23 mouse cellular contexts compared by ENCODE assay signal in genomic region chr8:48353458-48353857, GRCm38 (mm10).
A peak's percentile ranks its signal among the peaks of the same experiment; 100 is the strongest.
DNase-seq lines count a peak whose midpoint lies in the region; ATAC-seq and TF ChIP-seq lines count a peak whose summit lies in the region.
"Had no signal": no experiment of that assay in that cellular context is flagged by ENCODE, and none has a peak within 500 bp of the region (broad histone marks: within the 10 kb centered on the region; RNA-seq: fewer than 3 reads in every experiment).

No protein-coding gene starts in this region.

- WGBS in forebrain, embryonic 14.5 days = 83% methylated on average over 6 of the region's 6 CpGs
- WGBS in forebrain, embryonic 13.5 days = 88% methylated on average over 6 of the region's 6 CpGs

- H3K9me3 ChIP-seq in forebrain, embryonic 14.5 days (replicated peaks; ENCODE audit: control insufficient read depth, low read length) = no peaks in the 10 kb centered on the region
- no peaks in the 10 kb centered on the region for H3K9me3 ChIP-seq in forebrain, embryonic 13.5 days (replicated peaks)
- H3K9me3 ChIP-seq: heart, embryonic 12.5 days; heart, embryonic 15.5 days had no signal

- H3K4me3 ChIP-seq in forebrain, embryonic 14.5 days (ENCODE audit: low read depth, low read length) = no peak overlapping the region
- H3K4me3 ChIP-seq in forebrain, embryonic 13.5 days = no peak overlapping the region
- H3K4me3 ChIP-seq: heart, embryonic 12.5 days; heart, embryonic 15.5 days; hindbrain, embryonic 10.5 days had no signal

- peak; percentile 58 for DNase-seq in forebrain, embryonic 14.5 days (ENCODE audit: low spot score)
- no peak for DNase-seq in frontal cortex, postnatal 25 days (ENCODE audit: low spot score in 2 of 2)
- DNase-seq in layer of hippocampus, adult 9-11 months = peak; percentile 27
- DNase-seq in layer of hippocampus, adult 8-10 months (ENCODE audit: low spot score in 2 of 2) = no peak
- peak; percentile 74 for DNase-seq in brain, embryonic 14.5 days (ENCODE audit: low read depth)
- no peak for DNase-seq in retina, embryonic 14.5 days (ENCODE audit: low spot score)
- DNase-seq: adrenal gland, postnatal 10 days; adrenal gland, postnatal 36 days; cerebellum, adult 11-12 months; cerebellum, adult 8-10 months; cerebellum, postnatal 10 days; gastrocnemius, postnatal 25 days; heart, adult 18-20 months; heart, postnatal 10 days; heart, postnatal 36 days had no signal

- TF ChIP-seq POLR2A in brain, embryonic 14.5 days (IDR thresholded peaks at IDR 0.05; ENCODE audit: borderline replicate concordance, extremely low read depth, insufficient read depth, insufficient read length, poor library complexity, severe bottlenecking) = no peak

- no peaks in the 10 kb centered on the region for H3K36me3 ChIP-seq in forebrain, embryonic 14.5 days (ENCODE audit: control insufficient read depth, insufficient read depth, low read length)
- peaks cover 6% of the 10 kb centered on the region; the same call in 1 of the 2 replicates for H3K36me3 ChIP-seq in forebrain, embryonic 13.5 days (ENCODE audit: poor library complexity, severe bottlenecking)
- H3K36me3 ChIP-seq: heart, embryonic 12.5 days; heart, embryonic 15.5 days had no signal

- no peaks in the 10 kb centered on the region for H3K27me3 ChIP-seq in forebrain, embryonic 14.5 days (replicated peaks; ENCODE audit: control insufficient read depth, insufficient read depth, low read length)
- H3K27me3 ChIP-seq in forebrain, embryonic 13.5 days = no peaks in the 10 kb centered on the region
- H3K27me3 ChIP-seq: heart, embryonic 12.5 days; heart, embryonic 15.5 days; Patski had no signal

- H3K4me1 ChIP-seq in forebrain, embryonic 14.5 days (ENCODE audit: control insufficient read depth, insufficient read depth, low read length) = no peaks in the 10 kb centered on the region
- no peaks in the 10 kb centered on the region for H3K4me1 ChIP-seq in forebrain, embryonic 13.5 days
- H3K4me1 ChIP-seq: heart, embryonic 12.5 days; heart, embryonic 15.5 days had no signal

- H3K9ac ChIP-seq in forebrain, embryonic 14.5 days (ENCODE audit: low read length) = no peak overlapping the region
- H3K9ac ChIP-seq in forebrain, embryonic 13.5 days = no peak overlapping the region
- H3K9ac ChIP-seq: heart, embryonic 12.5 days; heart, embryonic 15.5 days; hindbrain, embryonic 14.5 days had no signal

- ATAC-seq in forebrain, embryonic 14.5 days = no peak
- no peak for ATAC-seq in forebrain, embryonic 13.5 days
- peak; percentile 23; the same call in 1 of the 2 replicates for ATAC-seq in frontal cortex, adult (ENCODE audit: low TSS enrichment)
- ATAC-seq: intestine, postnatal 0 days; Patski had no signal

- TF ChIP-seq CTCF in brain, embryonic 14.5 days (IDR thresholded peaks at IDR 0.05; ENCODE audit: borderline replicate concordance, extremely low read depth, insufficient read depth, insufficient read length) = no peak

- no peak overlapping the region for H3K4me2 ChIP-seq in forebrain, embryonic 14.5 days (ENCODE audit: low read length)
- no peak overlapping the region for H3K4me2 ChIP-seq in forebrain, embryonic 13.5 days
- H3K4me2 ChIP-seq: heart, embryonic 12.5 days; heart, embryonic 15.5 days; hindbrain, embryonic 14.5 days had no signal

- H3K27ac ChIP-seq in forebrain, embryonic 14.5 days (ENCODE audit: low read depth, low read length) = no peak overlapping the region
- no peak overlapping the region for H3K27ac ChIP-seq in forebrain, embryonic 13.5 days
- H3K27ac ChIP-seq: heart, embryonic 15.5 days; hindbrain, embryonic 10.5 days; hindbrain, embryonic 14.5 days had no signal

Comparison
In these comparisons a context has a peak if more than half of its experiments do, and no peak if none do; other contexts are left out.
1. DNase-seq: peak in forebrain, embryonic 14.5 days (single experiment), layer of hippocampus, adult 9-11 months (single experiment) and brain, embryonic 14.5 days (single experiment); none in frontal cortex, postnatal 25 days (0 of 2), layer of hippocampus, adult 8-10 months (0 of 2) and retina, embryonic 14.5 days (single experiment).